Mouse (Mus musculus): ENCODE results near the gene Ccdc103. TPM values are rescaled to one million over a fixed set of nuclear protein-coding genes. Genes with fewer than 3 reads are reported as not detected.

Gene Ccdc103
- polyA plus RNA-seq, 1 experiment from 2014 or later, result 2.4 TPM

GRCm38 (mm10) chr11:102900763-102901162 lies 19.8 kb downstream of the Ccdc103 start, which contains the start of gene Gfap:
Gene Gfap (minus strand): TSS chr11:102900912.
- H3K9me3 ChIP-seq (ENCODE audit: control insufficient read depth, low read length), result no peaks in the 10 kb centered on the region
- H3K27ac ChIP-seq (ENCODE audit: low read depth, low read length), result no peak within 1 kb of the TSS
- no peaks in the 10 kb centered on the region for H3K27me3 ChIP-seq (ENCODE audit: control insufficient read depth, insufficient read depth, low read length)
- H3K4me3 ChIP-seq (ENCODE audit: low read depth, low read length), result no peak within 1 kb of the TSS
- peak; percentile 46; the same call in 1 of the 2 replicates for ATAC-seq (ENCODE audit: low read depth)
- H3K4me1 ChIP-seq (ENCODE audit: control insufficient read depth, insufficient read depth, low read length), result peaks cover 10% of the 10 kb centered on the region
- H3K36me3 ChIP-seq (ENCODE audit: control insufficient read depth, insufficient read depth, low read length), result no peaks in the 10 kb centered on the region
- H3K9ac ChIP-seq (replicated peaks; ENCODE audit: low read depth, low read length), result no peak within 1 kb of the TSS
- 13% methylated on average over 7 of the region's 7 CpGs for WGBS
- H3K4me2 ChIP-seq (ENCODE audit: low read depth, low read length), result no peak within 1 kb of the TSS

GRCm38 (mm10) chr11:102901199-102901598 lies 20.2 kb downstream of the Ccdc103 start:
- Histone ChIP-seq H3K9me3 (ENCODE audit: control insufficient read depth, low read length) (no peaks in the 10 kb centered on the region), H3K27me3 (ENCODE audit: control insufficient read depth, insufficient read depth, low read length) (no peaks in the 10 kb centered on the region), H3K4me3 (ENCODE audit: low read depth, low read length) (no peak overlapping the region), H3K4me2 (ENCODE audit: low read depth, low read length) (no peak overlapping the region), H3K4me1 (ENCODE audit: control insufficient read depth, insufficient read depth, low read length) (peaks cover 10% of the 10 kb centered on the region), H3K36me3 (ENCODE audit: control insufficient read depth, insufficient read depth, low read length) (no peaks in the 10 kb centered on the region), H3K9ac (replicated peaks; ENCODE audit: low read depth, low read length) (no peak overlapping the region), H3K27ac (ENCODE audit: low read depth, low read length) (no peak overlapping the region)
- ATAC-seq (ENCODE audit: low read depth), result 0 out of 2 replicates have a peak, but pooled peaks have one; percentile 9
- 62% methylated on average over 4 of the region's 4 CpGs for WGBS

- Histone ChIP-seq H3K4me1 (ENCODE audit: control insufficient read depth, insufficient read depth, low read length) (peaks cover 10% of the 10 kb centered on the region), H3K27ac (ENCODE audit: low read depth, low read length) (no peak overlapping the region), H3K4me3 (ENCODE audit: low read depth, low read length) (no peak overlapping the region), H3K4me2 (ENCODE audit: low read depth, low read length) (no peak overlapping the region), H3K27me3 (ENCODE audit: control insufficient read depth, insufficient read depth, low read length) (no peaks in the 10 kb centered on the region), H3K36me3 (ENCODE audit: control insufficient read depth, insufficient read depth, low read length) (no peaks in the 10 kb centered on the region), H3K9ac (replicated peaks; ENCODE audit: low read depth, low read length) (no peak overlapping the region), H3K9me3 (ENCODE audit: control insufficient read depth, low read length) (no peaks in the 10 kb centered on the region)
- no peak for ATAC-seq (ENCODE audit: low read depth)
- WGBS, result 87% methylated on average over 5 of the region's 5 CpGs
These were observed 21.1 kb downstream of the Ccdc103 start for GRCm38 (mm10) chr11:102902107-102902506.

GRCm38 (mm10) chr11:102903654-102904053 lies 22.6 kb downstream of the Ccdc103 start:
- Histone ChIP-seq H3K4me3 (ENCODE audit: low read depth, low read length) (no peak overlapping the region), H3K9me3 (ENCODE audit: control insufficient read depth, low read length) (no peaks in the 10 kb centered on the region), H3K4me2 (ENCODE audit: low read depth, low read length) (no peak overlapping the region), H3K9ac (replicated peaks; ENCODE audit: low read depth, low read length) (no peak overlapping the region), H3K27ac (ENCODE audit: low read depth, low read length) (no peak overlapping the region), H3K27me3 (ENCODE audit: control insufficient read depth, insufficient read depth, low read length) (no peaks in the 10 kb centered on the region), H3K36me3 (ENCODE audit: control insufficient read depth, insufficient read depth, low read length) (no peaks in the 10 kb centered on the region), H3K4me1 (ENCODE audit: control insufficient read depth, insufficient read depth, low read length) (peaks cover 10% of the 10 kb centered on the region)
- WGBS, result 65% methylated on average over 7 of the region's 7 CpGs
- ATAC-seq (ENCODE audit: low read depth), result no peak

GRCm38 (mm10) chr11:102911376-102911775 lies 30.4 kb downstream of the Ccdc103 start:
- Histone ChIP-seq H3K9me3 (ENCODE audit: control insufficient read depth, low read length) (no peaks in the 10 kb centered on the region), H3K36me3 (ENCODE audit: control insufficient read depth, insufficient read depth, low read length) (no peaks in the 10 kb centered on the region), H3K27me3 (ENCODE audit: control insufficient read depth, insufficient read depth, low read length) (no peaks in the 10 kb centered on the region), H3K27ac (ENCODE audit: low read depth, low read length) (no peak overlapping the region), H3K4me3 (ENCODE audit: low read depth, low read length) (no peak overlapping the region), H3K9ac (replicated peaks; ENCODE audit: low read depth, low read length) (no peak overlapping the region), H3K4me2 (ENCODE audit: low read depth, low read length) (no peak overlapping the region), H3K4me1 (ENCODE audit: control insufficient read depth, insufficient read depth, low read length) (no peaks in the 10 kb centered on the region)
- no peak for ATAC-seq (ENCODE audit: low read depth)
- 61% methylated on average over 7 of the region's 7 CpGs for WGBS

GRCm38 (mm10) chr11:102915380-102915779 lies 34.4 kb downstream of the Ccdc103 start:
- no peak for ATAC-seq (ENCODE audit: low read depth)
- Histone ChIP-seq H3K4me3 (ENCODE audit: low read depth, low read length) (no peak overlapping the region), H3K9ac (replicated peaks; ENCODE audit: low read depth, low read length) (no peak overlapping the region), H3K4me1 (ENCODE audit: control insufficient read depth, insufficient read depth, low read length) (no peaks in the 10 kb centered on the region), H3K36me3 (ENCODE audit: control insufficient read depth, insufficient read depth, low read length) (no peaks in the 10 kb centered on the region), H3K27ac (ENCODE audit: low read depth, low read length) (no peak overlapping the region), H3K4me2 (ENCODE audit: low read depth, low read length) (no peak overlapping the region), H3K27me3 (ENCODE audit: control insufficient read depth, insufficient read depth, low read length) (no peaks in the 10 kb centered on the region), H3K9me3 (ENCODE audit: control insufficient read depth, low read length) (no peaks in the 10 kb centered on the region)
- 91% methylated on average over 9 of the region's 9 CpGs for WGBS

GRCm38 (mm10) chr11:102918077-102918476 lies 37.1 kb downstream of the Ccdc103 start:
- H3K4me2 ChIP-seq (ENCODE audit: low read depth, low read length), result no peak overlapping the region
- no peaks in the 10 kb centered on the region for H3K4me1 ChIP-seq (ENCODE audit: control insufficient read depth, insufficient read depth, low read length)
- H3K9ac ChIP-seq (replicated peaks; ENCODE audit: low read depth, low read length), result no peak overlapping the region
- no peaks in the 10 kb centered on the region for H3K36me3 ChIP-seq (ENCODE audit: control insufficient read depth, insufficient read depth, low read length)
- no peak for ATAC-seq (ENCODE audit: low read depth)
- H3K9me3 ChIP-seq (ENCODE audit: control insufficient read depth, low read length), result no peaks in the 10 kb centered on the region
- no peaks in the 10 kb centered on the region for H3K27me3 ChIP-seq (ENCODE audit: control insufficient read depth, insufficient read depth, low read length)
- 68% methylated on average over 4 of the region's 4 CpGs for WGBS
- H3K27ac ChIP-seq (ENCODE audit: low read depth, low read length), result no peak overlapping the region
- H3K4me3 ChIP-seq (ENCODE audit: low read depth, low read length), result no peak overlapping the region

- WGBS, result 75% methylated on average over 6 of the region's 6 CpGs
- Histone ChIP-seq H3K9ac (replicated peaks; ENCODE audit: low read depth, low read length) (no peak overlapping the region), H3K27me3 (ENCODE audit: control insufficient read depth, insufficient read depth, low read length) (no peaks in the 10 kb centered on the region), H3K27ac (ENCODE audit: low read depth, low read length) (no peak overlapping the region), H3K4me1 (ENCODE audit: control insufficient read depth, insufficient read depth, low read length) (peaks cover 4% of the 10 kb centered on the region), H3K4me2 (ENCODE audit: low read depth, low read length) (no peak overlapping the region), H3K9me3 (ENCODE audit: control insufficient read depth, low read length) (no peaks in the 10 kb centered on the region), H3K36me3 (ENCODE audit: control insufficient read depth, insufficient read depth, low read length) (no peaks in the 10 kb centered on the region), H3K4me3 (ENCODE audit: low read depth, low read length) (no peak overlapping the region)
- no peak for ATAC-seq (ENCODE audit: low read depth)
These were observed 40.5 kb downstream of the Ccdc103 start for GRCm38 (mm10) chr11:102921491-102921890.

GRCm38 (mm10) chr11:102924557-102925350 lies 43.8 kb downstream of the Ccdc103 start, which contains the start of gene Kif18b:
Gene Kif18b (minus strand): TSS chr11:102925124.
- Histone ChIP-seq H3K27me3 (ENCODE audit: control insufficient read depth, insufficient read depth, low read length) (no peaks in the 10 kb centered on the region), H3K36me3 (ENCODE audit: control insufficient read depth, insufficient read depth, low read length) (no peaks in the 10 kb centered on the region), H3K9ac (replicated peaks; ENCODE audit: low read depth, low read length) (peak within 1 kb of the TSS; percentile 37), H3K9me3 (ENCODE audit: control insufficient read depth, low read length) (no peaks in the 10 kb centered on the region), H3K4me3 (ENCODE audit: low read depth, low read length) (peak within 1 kb of the TSS; percentile 45), H3K4me1 (ENCODE audit: control insufficient read depth, insufficient read depth, low read length) (peaks cover 4% of the 10 kb centered on the region), H3K4me2 (ENCODE audit: low read depth, low read length) (peak within 1 kb of the TSS; percentile 79), H3K27ac (ENCODE audit: low read depth, low read length) (peak within 1 kb of the TSS; percentile 44)
- under 1% methylated on average over 62 of the region's 62 CpGs for WGBS
- peak; percentile 89 for ATAC-seq (ENCODE audit: low read depth)

All from neural tube, embryonic 14.5 days (tissue).